Mouse (Mus musculus): Measurements from ENCODE around the gene Gm18596.
"Not testable (repeated sequence)": the region's sequence is repeated elsewhere in the genome, so short reads cannot be mapped to it uniquely, and the experiment has no call there.

Gm18596 gene

DNA sequence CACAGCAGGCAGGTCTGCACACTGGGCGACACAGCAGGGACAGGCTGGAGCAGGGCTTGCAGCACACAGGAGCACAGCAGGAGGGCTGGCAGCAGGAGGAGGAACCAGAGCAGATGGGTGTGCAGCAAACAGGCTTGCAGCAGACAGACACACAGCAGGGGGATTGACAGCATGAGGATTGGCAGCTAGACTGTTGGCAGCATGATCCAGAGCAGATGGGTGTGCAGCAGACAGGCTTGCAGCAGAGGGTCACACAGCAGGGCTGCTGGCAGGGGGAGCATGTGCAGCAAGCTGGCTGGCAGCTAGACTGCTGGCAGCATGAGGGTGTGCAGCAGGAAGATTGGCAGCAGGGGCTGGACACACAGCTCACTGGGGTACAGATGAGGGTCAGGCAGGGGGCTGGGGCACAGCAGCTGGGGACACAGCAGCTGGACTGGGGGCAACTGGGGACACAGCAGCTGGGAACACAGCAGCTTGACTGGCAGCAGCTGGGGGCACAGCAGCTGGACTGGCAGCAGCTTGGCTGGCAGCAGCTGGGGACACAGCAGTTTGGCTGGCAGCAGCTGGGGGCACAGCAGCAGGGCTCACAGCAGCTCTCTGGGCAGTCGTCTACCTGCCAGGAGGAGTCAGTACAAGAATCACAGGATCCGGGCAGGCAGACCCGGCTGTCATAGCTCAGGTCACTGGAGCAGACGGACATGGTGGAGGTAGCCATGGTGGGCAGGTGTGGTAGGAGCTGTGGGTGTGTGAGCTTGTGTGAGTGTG is at the start of gene Gm18596:
TSS of gene Gm18596 (minus strand) at position 715 of the 765 bp plus-strand sequence.
- DNase-seq (ENCODE audit: low spot score): not testable (repeated sequence)

DNA sequence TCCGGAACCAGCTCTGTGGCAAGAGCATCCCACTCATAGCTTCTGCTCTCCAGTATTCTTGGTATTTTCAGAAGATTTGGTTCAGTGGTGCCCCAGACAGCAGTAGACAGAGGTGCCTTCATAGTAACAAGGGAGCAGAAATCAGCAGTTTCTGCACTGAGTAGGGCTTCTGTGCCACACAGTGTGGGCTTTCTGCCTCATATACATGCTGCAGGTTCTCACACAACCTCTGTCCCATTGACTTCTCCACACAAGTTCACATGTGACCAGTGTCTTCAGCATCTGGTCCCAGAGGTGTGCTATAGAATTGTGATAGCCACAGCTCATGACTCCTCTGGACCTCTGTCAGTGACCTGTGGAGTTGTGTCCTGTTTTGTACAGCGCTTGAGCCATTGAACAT is 46.2 kb upstream of the Gm18596 start:
- DNase-seq (ENCODE audit: low spot score): no peak

DNA sequence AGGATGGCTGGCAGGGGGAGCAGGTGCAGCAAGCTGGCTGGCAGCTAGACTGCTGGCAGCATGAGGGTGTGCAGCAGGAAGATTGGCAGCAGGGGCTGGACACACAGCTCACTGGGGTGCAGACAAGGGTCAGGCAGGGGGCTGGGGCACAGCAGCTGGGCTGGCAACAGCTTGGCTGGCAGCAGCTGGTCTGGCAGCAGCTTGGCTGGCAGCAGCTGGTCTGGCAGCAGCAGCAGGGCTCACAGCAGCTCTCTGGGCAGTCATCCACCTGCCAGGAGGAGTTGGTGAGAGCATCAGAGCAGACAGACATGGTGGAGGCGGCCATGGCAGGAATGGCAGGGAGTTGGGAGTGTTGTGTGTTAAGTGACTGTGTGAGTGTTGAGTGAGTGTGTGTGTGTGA is 45.4 kb upstream of the Gm18596 start, which contains the start of gene Gm7137:
TSS of gene Gm7137 (minus strand) at position 325 of the 400 bp plus-strand sequence.
- not testable (repeated sequence) for DNase-seq (ENCODE audit: low spot score)

DNA sequence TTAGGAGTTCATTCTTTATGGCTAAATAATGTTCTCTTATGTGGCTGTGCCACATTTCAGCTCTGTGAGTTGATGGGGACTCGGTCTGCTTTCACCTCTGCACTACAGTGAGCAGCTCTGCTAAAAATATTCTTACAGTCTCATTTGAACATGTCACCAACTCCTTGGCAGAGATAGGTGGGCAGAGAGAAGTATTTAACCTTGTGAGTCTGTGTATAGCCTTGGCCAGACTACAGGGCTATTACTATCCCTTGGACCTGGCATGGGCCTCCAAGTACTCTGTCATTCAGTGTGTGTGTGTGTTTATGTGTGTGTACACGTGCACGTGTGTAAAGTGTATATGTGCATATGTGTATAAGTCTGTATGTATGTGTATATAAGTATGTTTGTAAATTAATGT is 41.0 kb upstream of the Gm18596 start:
- DNase-seq (ENCODE audit: low spot score): not testable (repeated sequence)

DNA sequence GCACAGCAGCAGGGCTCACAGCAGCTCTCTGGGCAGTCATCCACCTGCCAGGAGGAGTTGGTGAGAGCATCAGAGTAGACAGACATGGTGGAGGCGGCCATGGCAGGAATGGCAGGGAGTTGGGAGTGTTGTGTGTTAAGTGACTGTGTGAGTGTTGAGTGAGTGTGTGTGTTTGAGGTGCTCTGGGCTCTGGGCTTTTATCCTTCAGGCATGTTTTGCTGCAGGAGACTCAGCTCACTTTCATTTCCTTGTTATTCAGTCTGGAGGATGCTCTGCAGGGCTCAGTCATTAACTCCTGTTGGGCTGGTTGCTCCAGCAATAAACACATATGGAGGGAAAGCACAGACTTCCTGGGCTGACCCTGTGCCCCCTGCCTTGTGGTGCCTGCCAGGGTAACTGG is 40.0 kb upstream of the Gm18596 start, which contains the start of gene Gm3250:
TSS of gene Gm3250 (minus strand) at position 101 of the 400 bp plus-strand sequence.
- not testable (repeated sequence) for DNase-seq (ENCODE audit: low spot score)

DNA sequence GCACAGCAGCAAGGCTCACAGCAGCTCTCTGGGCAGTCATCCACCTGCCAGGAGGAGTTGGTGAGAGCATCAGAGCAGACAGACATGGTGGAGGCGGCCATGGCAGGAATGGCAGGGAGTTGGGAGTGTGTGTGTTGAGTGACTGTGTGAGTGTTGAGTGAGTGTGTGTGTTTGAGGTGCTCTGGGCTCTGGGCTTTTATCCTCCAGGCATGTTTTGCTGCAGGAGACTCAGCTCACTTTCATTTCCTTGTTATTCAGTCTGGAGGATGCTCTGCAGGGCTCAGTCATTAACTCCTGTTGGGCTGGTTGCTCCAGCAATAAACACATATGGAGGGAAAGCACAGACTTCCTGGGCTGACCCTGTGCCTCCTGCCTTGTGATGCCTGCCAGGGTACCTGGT is 34.4 kb upstream of the Gm18596 start, which contains the start of gene Gm7138:
TSS of gene Gm7138 (minus strand) at position 101 of the 400 bp plus-strand sequence.
- not testable (repeated sequence) for DNase-seq (ENCODE audit: low spot score)

DNA sequence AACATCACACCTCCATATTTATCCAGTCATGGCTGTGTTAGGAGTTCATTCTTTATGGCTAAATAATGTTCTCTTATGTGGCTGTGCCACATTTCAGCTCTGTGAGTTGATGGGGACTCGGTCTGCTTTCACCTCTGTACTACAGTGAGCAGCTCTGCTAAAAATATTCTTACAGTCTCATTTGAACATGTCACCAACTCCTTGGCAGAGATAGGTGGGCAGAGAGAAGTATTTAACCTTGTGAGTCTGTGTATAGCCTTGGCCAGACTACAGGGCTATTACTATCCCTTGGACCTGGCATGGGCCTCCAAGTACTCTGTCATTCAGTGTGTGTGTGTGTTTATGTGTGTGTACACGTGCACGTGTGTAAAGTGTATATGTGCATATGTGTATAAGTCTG is 29.7 kb upstream of the Gm18596 start:
- DNase-seq (ENCODE audit: low spot score): not testable (repeated sequence)

DNA sequence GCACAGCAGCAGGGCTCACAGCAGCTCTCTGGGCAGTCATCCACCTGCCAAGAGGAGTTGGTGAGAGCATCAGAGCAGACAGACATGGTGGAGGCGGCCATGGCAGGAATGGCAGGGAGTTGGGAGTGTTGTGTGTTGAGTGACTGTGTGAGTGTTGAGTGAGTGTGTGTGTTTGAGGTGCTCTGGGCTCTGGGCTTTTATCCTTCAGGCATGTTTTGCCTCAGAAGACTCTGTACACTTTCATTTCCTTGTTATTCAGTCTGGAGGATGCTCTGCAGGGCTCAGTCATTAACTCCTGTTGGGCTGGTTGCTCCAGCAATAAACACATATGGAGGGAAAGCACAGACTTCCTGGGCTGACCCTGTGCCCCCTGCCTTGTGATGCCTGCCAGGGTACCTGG is 28.8 kb upstream of the Gm18596 start, which contains the start of gene Gm3238:
TSS of gene Gm3238 (minus strand) at position 101 of the 400 bp plus-strand sequence.
- not testable (repeated sequence) for DNase-seq (ENCODE audit: low spot score)

DNA sequence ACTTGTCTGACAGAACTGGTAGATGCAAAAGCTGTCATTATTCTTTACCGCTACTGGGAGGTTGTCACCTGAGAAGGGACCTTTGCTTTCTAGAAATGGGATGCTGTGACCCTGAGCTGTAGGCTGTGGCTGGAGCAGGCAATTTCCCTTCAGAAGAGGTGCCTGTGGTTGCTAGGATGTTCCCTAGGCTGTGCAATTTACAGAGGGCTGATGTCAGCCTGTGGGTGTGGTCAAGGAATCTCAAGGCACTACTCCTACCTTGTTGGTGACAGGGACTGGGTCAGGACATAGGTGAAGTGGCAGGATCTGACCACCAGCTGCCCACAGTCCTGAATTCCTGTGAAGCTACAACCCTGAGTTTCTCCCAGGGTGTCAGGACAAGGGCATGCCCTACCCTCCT is 27.3 kb upstream of the Gm18596 start:
- DNase-seq (ENCODE audit: low spot score): no peak

DNA sequence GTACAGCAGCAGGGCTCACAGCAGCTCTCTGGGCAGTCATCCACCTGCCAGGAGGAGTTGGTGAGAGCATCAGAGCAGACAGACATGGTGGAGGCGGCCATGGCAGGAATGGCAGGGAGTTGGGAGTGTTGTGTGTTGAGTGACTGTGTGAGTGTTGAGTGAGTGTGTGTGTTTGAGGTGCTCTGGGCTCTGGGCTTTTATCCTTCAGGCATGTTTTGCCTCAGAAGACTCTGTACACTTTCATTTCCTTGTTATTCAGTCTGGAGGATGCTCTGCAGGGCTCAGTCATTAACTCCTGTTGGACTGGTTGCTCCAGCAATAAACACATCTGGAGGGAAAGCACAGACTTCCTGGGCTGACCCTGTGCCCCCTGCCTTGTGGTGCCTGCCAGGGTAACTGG is 17.1 kb upstream of the Gm18596 start, which contains the start of gene Gm3233:
TSS of gene Gm3233 (minus strand) at position 101 of the 400 bp plus-strand sequence.
- not testable (repeated sequence) for DNase-seq (ENCODE audit: low spot score)

DNA sequence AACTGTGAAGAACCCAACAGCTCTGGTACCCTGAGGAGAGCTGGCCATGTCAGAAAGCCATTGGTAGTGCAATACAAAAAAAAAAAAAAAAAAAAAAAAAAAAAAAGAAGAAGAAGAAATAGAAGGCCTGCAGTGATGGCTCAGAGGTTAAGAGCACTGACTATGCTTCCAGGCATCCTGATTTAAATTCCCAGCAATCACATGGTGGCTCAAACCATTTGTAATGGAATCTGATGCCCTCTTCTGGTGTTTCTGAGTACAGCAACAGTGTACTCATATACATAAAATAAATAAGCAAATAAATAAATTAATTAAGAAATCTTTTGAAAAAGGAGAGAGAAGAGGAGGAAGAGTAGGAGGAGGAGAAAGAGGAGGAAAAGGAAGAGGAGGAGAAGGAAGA is 11.0 kb upstream of the Gm18596 start:
- DNase-seq (ENCODE audit: low spot score): no peak

DNA sequence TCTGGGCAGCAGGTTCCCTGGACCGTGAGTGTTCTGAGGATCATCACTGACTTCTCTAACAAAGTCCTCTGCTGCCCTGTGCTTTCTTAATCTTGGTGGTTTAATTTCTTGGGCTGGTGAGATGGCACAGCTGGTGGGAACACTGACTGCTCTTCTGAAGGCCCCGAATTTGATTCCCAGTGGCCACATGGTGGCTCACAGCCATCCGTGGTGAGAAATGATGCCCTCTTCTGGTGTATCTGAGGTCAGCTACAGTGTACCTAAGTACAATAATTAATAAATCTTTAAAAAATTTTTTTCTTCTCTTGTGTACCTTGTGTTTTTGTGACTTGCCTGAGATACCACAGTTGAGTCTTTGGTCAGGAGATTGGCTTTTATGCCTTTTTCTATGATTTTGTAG is 9.9 kb upstream of the Gm18596 start:
- DNase-seq (ENCODE audit: low spot score): not testable (repeated sequence)

DNA sequence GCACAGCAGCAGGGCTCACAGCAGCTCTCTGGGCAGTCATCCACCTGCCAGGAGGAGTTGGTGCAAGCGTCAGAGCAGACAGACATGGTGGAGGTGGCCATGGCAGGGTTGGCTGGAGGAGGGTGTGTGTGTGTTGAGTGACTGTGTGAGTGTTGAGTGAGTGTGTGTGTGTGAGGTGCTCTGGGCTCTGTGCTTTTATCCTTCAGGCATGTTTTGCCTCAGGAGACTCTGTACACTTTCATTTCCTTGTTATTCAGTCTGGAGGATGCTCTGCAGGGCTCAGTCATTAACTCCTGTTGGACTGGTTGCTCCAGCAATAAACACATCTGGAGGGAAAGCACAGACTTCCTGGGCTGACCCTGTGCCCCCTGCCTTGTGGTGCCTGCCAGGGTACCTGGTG is 8.8 kb upstream of the Gm18596 start, which contains the start of gene Gm9736:
TSS of gene Gm9736 (minus strand) at position 101 of the 400 bp plus-strand sequence.
- not testable (repeated sequence) for DNase-seq (ENCODE audit: low spot score)

DNA sequence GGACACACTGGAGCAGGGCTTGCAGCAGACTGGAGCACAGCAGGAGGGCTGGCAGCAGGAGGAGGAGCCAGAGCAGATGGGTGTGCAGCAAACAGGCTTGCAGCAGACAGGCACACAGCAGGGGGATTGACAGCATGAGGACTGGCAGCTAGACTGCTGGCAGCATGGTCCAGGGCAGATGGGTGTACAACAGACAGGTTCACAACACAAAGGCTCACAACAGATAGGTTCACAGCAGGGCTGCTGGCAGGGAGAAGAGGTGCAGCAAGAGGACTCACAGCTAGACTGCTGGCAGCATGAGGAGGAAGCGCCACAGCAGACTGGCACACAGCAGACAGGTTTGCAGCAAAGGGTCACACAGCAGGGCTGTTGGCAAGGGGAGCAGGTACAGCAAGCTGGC is 8.2 kb upstream of the Gm18596 start:
- DNase-seq (ENCODE audit: low spot score): not testable (repeated sequence)

DNA sequence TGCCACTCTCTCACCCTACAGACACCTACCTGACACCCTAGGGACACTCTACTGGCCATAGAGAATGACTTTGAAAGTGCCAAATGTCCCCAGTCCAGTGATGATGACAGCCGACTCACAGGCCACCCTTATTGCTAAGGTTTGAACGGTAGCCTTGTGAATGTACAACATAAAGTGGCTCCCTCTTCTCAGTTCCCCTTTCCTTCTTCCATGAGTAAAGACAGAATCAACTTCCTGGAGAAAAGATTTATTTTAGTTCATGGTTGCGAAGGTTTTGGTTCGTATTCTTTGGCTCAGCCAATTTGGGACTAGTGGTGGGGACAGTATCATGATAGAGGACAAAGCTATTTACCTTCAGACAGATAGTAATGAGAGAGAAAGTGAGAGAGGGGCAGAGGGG is 3.5 kb downstream of the Gm18596 start:
- DNase-seq (ENCODE audit: low spot score): no peak

DNA sequence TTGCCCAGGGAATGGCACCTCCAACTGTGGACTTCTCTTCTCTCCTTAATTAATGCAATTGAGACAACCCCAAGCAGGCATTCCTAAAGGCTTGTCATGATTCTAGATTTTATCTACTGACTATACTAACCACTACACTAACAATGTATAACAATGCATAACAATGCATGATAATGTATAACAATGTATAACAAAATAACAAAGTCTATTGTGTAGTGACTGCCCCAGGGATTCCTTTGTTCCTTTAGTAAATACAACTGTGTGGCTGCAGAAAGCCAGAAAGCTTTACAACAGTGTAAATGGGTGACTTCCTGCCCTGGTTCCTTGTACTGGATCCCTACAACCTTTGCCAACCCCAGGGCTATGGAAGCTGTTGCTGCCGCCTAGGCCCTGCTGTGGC is 6.5 kb downstream of the Gm18596 start:
- DNase-seq (ENCODE audit: low spot score): no peak

DNA sequence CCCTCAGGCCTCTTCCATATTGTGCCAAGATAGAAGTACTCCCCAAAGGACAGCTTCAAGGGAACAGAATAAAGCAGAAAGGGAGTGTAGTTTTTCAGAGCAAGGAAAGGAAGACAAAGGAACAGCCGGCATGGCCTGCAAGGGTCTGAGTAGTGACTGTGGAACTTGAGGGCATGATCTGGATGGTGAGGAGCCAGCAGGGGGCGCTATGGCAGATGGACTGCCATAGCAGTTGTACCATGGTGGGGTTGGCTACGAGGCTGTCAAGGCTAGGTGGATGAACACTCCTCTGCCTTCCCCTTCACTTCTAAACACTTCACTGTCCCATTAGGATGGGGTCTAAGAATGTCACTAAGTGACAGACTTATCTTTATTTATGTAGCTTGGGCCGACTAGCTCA is 13.2 kb downstream of the Gm18596 start:
- DNase-seq (ENCODE audit: low spot score): no peak

DNA sequence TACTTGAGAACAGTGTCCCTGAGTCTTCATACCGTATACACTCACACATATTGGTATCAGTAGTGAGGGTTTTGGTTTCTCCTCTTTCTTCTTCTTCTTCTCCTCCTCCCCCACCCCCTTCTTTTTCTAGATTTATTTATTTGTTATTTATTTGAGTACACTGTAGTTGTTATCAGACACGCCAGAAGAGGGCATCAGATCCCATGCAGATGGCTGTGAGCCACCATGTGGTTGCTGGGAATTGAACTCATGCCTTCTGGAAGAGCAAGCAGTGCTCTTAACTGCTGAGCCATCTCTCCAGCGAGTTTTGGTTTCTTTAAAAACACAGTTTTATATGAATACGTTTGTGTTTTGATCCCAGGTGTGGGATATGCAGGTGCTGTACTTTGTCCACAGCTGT is 14.2 kb downstream of the Gm18596 start:
- DNase-seq (ENCODE audit: low spot score): no peak

DNA sequence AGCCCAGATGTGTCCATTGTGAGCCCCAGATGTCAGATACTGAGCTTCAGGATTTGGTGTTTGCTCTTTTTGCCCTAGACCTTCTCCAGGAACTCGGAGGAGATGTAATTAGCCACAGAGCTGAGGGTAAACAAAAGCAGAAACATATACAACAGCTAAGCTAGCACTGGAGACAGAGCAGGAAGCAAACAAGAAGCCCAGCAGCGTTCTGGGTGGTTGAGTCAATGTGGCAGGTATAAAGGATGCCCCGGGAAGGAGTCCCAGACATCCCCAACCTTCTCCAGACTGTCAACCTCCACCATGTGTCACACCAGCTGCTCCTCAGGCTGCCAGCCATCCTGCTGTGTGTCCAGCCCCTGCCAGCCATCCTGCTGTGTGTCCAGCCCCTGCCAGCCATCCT is 16.3 kb downstream of the Gm18596 start, which contains the start of gene Gm10100:
TSS of gene Gm10100 (plus strand) at position 301 of the 400 bp plus-strand sequence.
- DNase-seq (ENCODE audit: low spot score): no peak

DNA sequence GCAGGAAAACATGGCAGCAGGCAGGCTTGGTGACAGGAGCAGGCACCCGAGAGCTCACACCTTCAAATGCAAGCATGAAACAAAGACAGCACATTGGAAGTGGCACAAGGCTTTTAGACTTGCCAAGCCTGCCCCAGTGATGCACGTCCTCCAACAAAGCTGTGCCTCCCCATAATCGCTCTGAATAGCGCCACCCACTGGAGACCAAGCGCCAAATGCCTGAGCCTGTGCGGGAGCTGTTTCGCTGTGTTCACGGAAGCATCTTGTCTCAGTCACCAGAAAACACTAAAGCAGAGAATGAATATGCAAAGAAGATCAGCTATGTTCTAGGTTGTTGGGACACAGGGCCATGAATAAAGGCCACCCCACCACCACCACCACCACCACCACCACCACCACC is 17.6 kb downstream of the Gm18596 start:
- no peak for DNase-seq (ENCODE audit: low spot score)

DNA sequence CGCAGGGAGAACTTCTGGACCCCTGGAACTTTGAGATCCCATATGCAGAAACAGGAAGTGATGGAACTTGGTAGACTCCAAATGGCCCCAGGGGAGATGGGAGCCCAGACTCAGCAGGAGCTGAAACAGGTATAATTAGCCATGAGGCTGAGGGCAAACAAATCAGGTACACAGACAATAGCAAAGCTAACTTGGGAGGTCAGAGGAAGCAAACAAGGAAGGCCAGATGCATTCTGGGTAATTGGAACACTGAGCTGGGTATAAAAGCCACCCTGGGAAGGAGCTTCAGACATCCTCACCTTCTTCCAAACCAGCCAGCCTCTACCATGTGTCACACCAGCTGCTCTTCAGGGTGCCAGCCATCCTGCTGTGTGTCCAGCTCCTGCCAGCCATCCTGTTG is 22.1 kb downstream of the Gm18596 start, which contains the start of gene Krtap12-1:
TSS of gene Krtap12-1 (plus strand) at position 301 of the 400 bp plus-strand sequence.
- DNase-seq (ENCODE audit: low spot score): not testable (repeated sequence)

DNA sequence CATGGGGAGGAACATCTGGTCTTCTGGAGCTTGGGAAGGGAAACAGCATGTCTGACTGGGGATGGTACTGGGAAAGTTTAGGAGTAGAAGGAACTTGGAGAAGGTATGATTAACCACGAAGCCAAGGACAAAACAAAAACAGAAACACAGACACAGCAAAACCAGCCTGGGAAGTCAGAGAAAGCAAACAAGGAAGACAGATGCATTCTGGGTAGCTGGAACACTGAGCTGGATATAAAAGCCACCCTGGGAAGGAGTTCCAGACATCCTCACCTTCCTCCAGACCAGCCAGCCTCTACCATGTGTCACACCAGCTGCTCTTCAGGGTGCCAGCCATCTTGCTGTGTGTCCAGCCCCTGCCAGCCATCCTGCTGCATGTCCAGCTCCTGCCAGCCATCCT is 26.9 kb downstream of the Gm18596 start, which contains the start of gene Gm10142:
TSS of gene Gm10142 (plus strand) at position 301 of the 400 bp plus-strand sequence.
- no peak for DNase-seq (ENCODE audit: low spot score)

DNA sequence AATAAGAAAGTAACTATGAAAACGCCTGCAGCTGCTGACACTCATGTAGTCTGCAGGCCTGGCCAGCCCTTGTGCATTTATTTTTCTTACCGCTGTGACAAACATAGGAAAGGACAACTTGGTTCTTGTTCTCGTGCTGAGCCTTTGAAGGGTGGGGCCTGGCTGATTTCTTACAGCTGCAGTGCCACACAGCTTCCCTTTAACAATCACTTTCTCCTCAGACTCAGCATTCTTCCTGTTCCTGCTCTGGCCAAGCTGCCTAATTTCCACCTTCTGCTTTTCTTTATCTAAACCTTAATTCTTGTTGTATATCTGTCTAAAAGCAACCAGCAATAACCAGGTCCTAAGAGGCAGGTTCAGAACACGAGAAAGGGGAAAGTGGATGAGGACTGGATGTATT is 28.7 kb downstream of the Gm18596 start:
- no peak for DNase-seq (ENCODE audit: low spot score)
